Mouse (Mus musculus) cerebellum, adult 11-12 months (tissue): Measurements from ENCODE around the gene Uqcrq.

Source experiments
- DNase-seq: peaks from one replicate; pipeline ENCODE4 v3.0.0; 2022

Gene Uqcrq

GRCm38 (mm10) chr11:53403638-53404037 is 27.0 kb downstream of the Uqcrq start:
- DNase-seq, result no peak

DNA sequence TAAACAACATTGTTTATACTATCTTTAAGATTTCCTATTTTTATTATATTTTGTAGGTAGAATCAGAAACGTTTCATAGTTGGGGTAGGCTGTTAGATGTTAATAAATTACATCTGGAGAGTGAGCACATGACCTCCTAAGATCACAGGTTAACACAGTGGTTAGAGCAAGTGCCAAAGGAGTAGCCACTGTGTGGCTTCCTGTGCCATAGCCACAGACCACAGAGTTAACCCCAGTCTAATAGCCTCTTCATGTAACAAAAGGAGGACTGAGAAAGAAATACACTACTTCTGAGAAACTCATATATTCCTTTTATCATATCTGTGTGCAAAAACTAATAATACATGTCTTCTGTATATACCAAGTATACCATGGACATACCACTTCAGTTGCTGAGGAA is 36.8 kb downstream of the Uqcrq start:
- no peak for DNase-seq

DNA sequence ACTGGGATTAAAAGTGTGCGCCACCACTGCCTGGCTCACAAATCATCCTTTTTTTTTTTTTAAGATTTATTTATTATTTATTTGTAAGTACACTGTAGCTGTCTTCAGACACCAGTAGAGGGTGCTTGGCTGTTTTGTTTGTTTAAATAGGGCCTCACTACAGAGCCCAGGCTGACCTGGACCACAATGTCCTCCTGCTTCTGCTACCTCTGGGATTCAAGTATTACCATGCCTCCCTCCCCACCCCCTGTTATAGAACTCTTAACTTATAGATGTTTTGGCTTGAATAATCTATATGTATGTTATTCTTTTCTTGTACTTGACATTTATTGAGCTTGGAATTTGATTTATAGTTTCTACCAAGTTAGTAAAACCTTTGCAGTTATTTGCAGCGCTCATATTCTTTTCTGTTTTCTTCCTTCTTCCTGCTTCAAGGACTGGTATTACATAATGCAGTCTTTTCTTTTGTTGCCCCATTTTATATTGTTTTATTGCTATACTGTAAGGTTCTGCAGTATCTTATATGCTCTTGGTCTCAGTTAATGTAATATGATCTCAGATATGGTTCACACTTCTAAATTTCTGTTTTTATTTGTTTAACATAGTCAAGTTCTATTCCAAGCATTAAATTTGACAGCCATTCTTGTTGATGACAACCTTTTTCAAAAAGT is 46.7 kb downstream of the Uqcrq start:
- DNase-seq, result no peak

DNA sequence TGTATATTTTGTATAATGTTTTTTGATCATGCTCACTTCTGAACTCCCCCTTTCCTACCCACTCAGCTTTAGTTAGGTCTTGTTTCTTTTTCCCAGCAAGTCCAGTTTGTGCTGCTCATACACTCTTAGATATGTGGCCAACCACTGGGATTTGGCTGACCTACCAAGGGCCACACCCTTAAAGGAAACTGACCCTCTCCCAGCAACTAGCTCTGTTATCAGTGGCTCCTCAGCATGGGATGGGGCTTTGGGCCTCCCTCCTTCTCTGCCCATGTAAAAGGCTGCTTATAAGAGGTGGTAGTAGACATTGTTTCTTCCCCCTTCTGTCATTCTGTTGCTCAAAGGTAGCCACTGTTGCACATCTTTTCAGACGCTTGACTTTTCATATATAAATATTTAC is 51.7 kb downstream of the Uqcrq start:
- no peak for DNase-seq
